Mouse (Mus musculus) limb, embryonic 11.5 days (tissue): ENCODE measurements at regions not wholly inside any gene's neighbourhood (a gene's known extent, or its start where the extent isn't known, plus 50 kb on each side); places are given as distances from the start of the nearest gene placed in this dataset.
"Not testable (repeated sequence)": the region's sequence is repeated elsewhere in the genome, so short reads cannot be mapped to it uniquely, and the experiment has no call there.

Experiments
- ATAC-seq: fragments of 200-750 bp; cut with Nextera tagmentation; 2 replicates; pipeline ENCODE4 v1.8.0; 2017; ENCODE audit warnings: low read depth; ENCODE audit not compliant: insufficient number of reproducible peaks, low FRiP score, low TSS enrichment
- DNase-seq: peaks from one replicate; pipeline ENCODE4 v3.0.0-alpha.2; 2015; ENCODE audit warnings: low spot score
- H3K27ac ChIP-seq: fragments of 300-500 bp; sonication (generic); replicated peaks from 2 replicates; pipeline ENCODE4 v1.5.1; 2014; ENCODE audit warnings: low read depth, mild to moderate bottlenecking, low read length
- H3K27me3 ChIP-seq: fragments of 300-500 bp; sonication (generic); 2 replicates; pipeline ENCODE4 v1.6.1; 2014; ENCODE audit warnings: mild to moderate bottlenecking, low read length, mixed read lengths; ENCODE audit not compliant: control insufficient read depth, insufficient read depth
- H3K36me3 ChIP-seq: fragments of 300-500 bp; sonication (generic); 2 replicates; pipeline ENCODE4 v1.6.1; 2014; ENCODE audit warnings: mild to moderate bottlenecking, low read length, moderate library complexity, mixed read lengths; ENCODE audit not compliant: control insufficient read depth, insufficient read depth
- H3K4me1 ChIP-seq: fragments of 300-500 bp; sonication (generic); 2 replicates; pipeline ENCODE4 v1.6.1; 2014; ENCODE audit warnings: low read length, mixed read lengths; ENCODE audit not compliant: control insufficient read depth, insufficient read depth
- H3K4me2 ChIP-seq: fragments of 300-500 bp; sonication (generic); 2 replicates; pipeline ENCODE4 v1.6.1; 2014; ENCODE audit warnings: low read depth, mild to moderate bottlenecking, moderate library complexity; ENCODE audit not compliant: severe bottlenecking
- H3K4me3 ChIP-seq: fragments of 300-500 bp; sonication (generic); 2 replicates; pipeline ENCODE4 v1.5.1; 2014; ENCODE audit warnings: low read depth, low read length
- H3K9ac ChIP-seq: fragments of 300-500 bp; sonication (generic); 2 replicates; pipeline ENCODE4 v1.6.1; 2014; ENCODE audit warnings: mild to moderate bottlenecking, low read length
- H3K9me3 ChIP-seq: fragments of 300-500 bp; sonication (generic); 2 replicates; pipeline ENCODE4 v1.6.1; 2016; ENCODE audit warnings: low read length; ENCODE audit not compliant: control insufficient read depth
- WGBS: fragments of 180-500 bp; shearing (Covaris S2); extraction: QIAGEN DNeasy Blood & Tissue Kit; methylation state at CpG from one replicate; pipeline ENCODE4 v1.1.7; 2014; 5-methylcytosine and 5-hydroxymethylcytosine counted together

DNA sequence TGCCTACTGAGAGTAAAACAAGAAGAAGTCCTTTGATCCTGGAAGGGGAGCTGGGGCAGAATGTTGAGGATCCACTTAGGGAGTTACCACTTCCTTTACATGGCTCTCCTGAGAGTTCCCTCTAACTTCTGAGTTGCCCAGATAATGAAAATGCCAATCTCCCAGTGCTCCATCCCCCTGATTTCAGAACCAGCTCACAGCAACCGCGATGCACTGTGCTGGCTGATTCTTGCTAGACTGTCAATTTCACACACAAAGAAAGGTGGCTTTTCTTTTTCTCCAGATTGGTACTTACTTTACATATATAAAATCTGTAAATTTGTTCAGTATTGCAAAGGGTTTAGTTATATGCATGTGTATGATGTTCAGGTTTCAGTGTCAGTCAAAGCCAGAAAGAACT lies 1248.1 kb upstream of the Adam24 start:
- Histone ChIP-seq H3K4me2 (no peak overlapping the region), H3K9me3 (no peaks in the 10 kb centered on the region), H3K36me3 (no peaks in the 10 kb centered on the region), H3K27me3 (no peaks in the 10 kb centered on the region), H3K4me3 (no peak overlapping the region), H3K27ac (no peak overlapping the region), H3K9ac (no peak overlapping the region), H3K4me1 (no peaks in the 10 kb centered on the region)
- no peak for ATAC-seq
- WGBS, result 73% methylated on average over 2 of the region's 2 CpGs
- DNase-seq, result no peak

DNA sequence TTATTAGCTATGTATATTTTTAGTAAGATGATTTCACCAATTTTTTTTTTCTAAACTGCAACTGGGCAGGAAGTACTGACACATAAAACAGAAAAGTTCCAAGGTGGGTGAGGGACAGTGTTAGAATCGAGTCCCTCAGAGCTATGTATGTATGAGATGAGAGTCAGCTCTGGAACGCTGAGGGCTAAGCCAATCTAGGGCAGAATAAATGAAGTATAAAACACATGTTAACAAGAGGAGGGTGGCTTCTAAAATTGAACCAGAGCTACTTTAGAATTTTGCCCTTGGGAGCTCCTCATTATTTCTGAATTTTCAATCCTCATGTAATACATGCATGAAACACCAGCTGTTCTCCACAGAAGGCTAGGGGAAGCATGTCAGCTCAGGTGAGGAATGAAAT lies 1247.5 kb upstream of the Adam24 start:
- 86% methylated on average over 2 of the region's 2 CpGs for WGBS
- ATAC-seq (no peak), DNase-seq (no peak)

GRCm38 (mm10) chr8:39440550-39441333 lies 1234.1 kb upstream of the Adam24 start:
- Histone ChIP-seq H3K4me1 (no peaks in the 10 kb centered on the region), H3K4me2 (no peak overlapping the region), H3K4me3 (no peak overlapping the region), H3K9ac (no peak overlapping the region), H3K27ac (no peak overlapping the region), H3K9me3 (no peaks in the 10 kb centered on the region), H3K27me3 (no peaks in the 10 kb centered on the region), H3K36me3 (no peaks in the 10 kb centered on the region)
- WGBS, result 77% methylated on average over 8 of the region's 8 CpGs
- ATAC-seq (no peak), DNase-seq (no peak)

More for the DNA sequence above, 1247.5 kb upstream of the Adam24 start:
- Histone ChIP-seq H3K4me1 (no peaks in the 10 kb centered on the region), H3K27me3 (no peaks in the 10 kb centered on the region), H3K4me3 (no peak overlapping the region), H3K9ac (no peak overlapping the region), H3K9me3 (no peaks in the 10 kb centered on the region), H3K4me2 (no peak overlapping the region), H3K27ac (no peak overlapping the region), H3K36me3 (no peaks in the 10 kb centered on the region)

GRCm38 (mm10) chr8:39491139-39491538 lies 1183.7 kb upstream of the Adam24 start:
- not testable (repeated sequence) for H3K9me3 ChIP-seq, H3K4me1 ChIP-seq, H3K4me2 ChIP-seq, DNase-seq, ATAC-seq, H3K4me3 ChIP-seq, H3K27ac ChIP-seq, H3K9ac ChIP-seq, H3K27me3 ChIP-seq, H3K36me3 ChIP-seq
- 80% methylated on average over 8 of the region's 8 CpGs for WGBS

GRCm38 (mm10) chr8:39500419-39500818 lies 1174.5 kb upstream of the Adam24 start:
- no peak for DNase-seq
- ATAC-seq, result no peak
- no peak overlapping the region for H3K9ac ChIP-seq
- no peak overlapping the region for H3K4me2 ChIP-seq
- H3K4me1 ChIP-seq, result no peaks in the 10 kb centered on the region
- no peaks in the 10 kb centered on the region for H3K36me3 ChIP-seq
- H3K27ac ChIP-seq, result no peak overlapping the region
- no peaks in the 10 kb centered on the region for H3K27me3 ChIP-seq
- no peak overlapping the region for H3K4me3 ChIP-seq
- H3K9me3 ChIP-seq, result no peaks in the 10 kb centered on the region

DNA sequence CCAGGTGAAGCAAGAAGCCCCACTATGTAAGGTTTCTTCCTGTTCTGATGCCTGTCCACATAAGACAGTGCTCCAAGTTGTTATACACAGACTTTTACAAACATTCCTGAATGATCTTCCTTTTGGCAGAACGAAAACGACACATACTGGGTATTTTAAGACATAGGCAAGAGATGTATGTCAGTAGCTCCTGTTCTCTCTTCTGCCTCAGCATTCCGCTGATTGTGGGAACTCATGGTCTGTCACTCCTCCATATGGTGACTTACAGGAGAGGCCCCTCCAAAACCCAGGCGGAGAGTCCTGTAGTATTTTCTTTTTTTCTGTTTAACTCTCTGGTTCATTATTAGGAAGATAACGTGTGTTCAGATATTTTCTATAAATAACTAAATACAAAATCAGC lies 1170.6 kb upstream of the Adam24 start:
- no peaks in the 10 kb centered on the region for H3K4me1 ChIP-seq
- ATAC-seq, result no peak
- H3K4me3 ChIP-seq, result no peak overlapping the region
- WGBS, result 87% methylated on average over 5 of the region's 5 CpGs
- H3K4me2 ChIP-seq, result no peak overlapping the region
- no peak overlapping the region for H3K27ac ChIP-seq
- no peaks in the 10 kb centered on the region for H3K36me3 ChIP-seq
- no peak overlapping the region for H3K9ac ChIP-seq
- no peaks in the 10 kb centered on the region for H3K27me3 ChIP-seq
- DNase-seq, result no peak
- H3K9me3 ChIP-seq, result no peaks in the 10 kb centered on the region

DNA sequence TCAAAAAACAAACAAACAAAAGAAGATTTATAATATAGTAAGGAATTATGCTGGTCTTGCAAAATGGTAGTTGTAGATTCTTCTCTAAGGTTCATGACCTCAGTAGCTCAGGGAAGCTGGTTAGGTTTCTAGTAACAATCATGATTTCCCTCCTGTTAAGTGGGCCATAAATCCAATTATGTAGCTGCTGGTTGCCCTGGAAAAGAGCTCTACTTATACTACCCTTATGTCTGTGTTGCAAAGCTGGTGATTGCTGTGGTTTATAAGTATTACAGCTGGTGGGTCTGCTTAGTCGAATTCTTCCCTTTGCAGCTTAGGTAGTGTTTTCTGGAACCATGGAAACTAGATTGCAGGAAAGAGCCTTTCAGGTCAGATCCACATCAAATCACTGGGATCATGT lies 1161.9 kb upstream of the Adam24 start:
- no peaks in the 10 kb centered on the region for H3K9me3 ChIP-seq
- no peak overlapping the region for H3K9ac ChIP-seq
- no peak overlapping the region for H3K4me2 ChIP-seq
- ATAC-seq, result peak; percentile 62; the same call in 1 of the 2 replicates
- no peak overlapping the region for H3K4me3 ChIP-seq
- no peaks in the 10 kb centered on the region for H3K4me1 ChIP-seq
- no peak overlapping the region for H3K27ac ChIP-seq
- WGBS, result 26% methylated on average over 1 of the region's 1 CpGs
- no peaks in the 10 kb centered on the region for H3K27me3 ChIP-seq
- no peaks in the 10 kb centered on the region for H3K36me3 ChIP-seq
- no peak for DNase-seq
